Mouse (Mus musculus) limb, embryonic 15.5 days (tissue): ENCODE measurements around the gene Ddc. TPM values are rescaled to one million over a fixed set of nuclear protein-coding genes. Genes with fewer than 3 reads are reported as not detected.

Experiments used
- ATAC-seq: fragments of 200-750 bp; cut with Nextera tagmentation; 2 replicates; pipeline ENCODE4 v1.8.0; 2017; ENCODE audit warnings: low read depth, moderate TSS enrichment; ENCODE audit not compliant: insufficient number of reproducible peaks, low FRiP score, low TSS enrichment
- H3K27ac ChIP-seq: fragments of 300-500 bp; sonication (generic); 2 replicates; pipeline ENCODE4 v1.5.1; 2015; ENCODE audit warnings: moderate library complexity, mild to moderate bottlenecking, inconsistent platforms
- H3K27me3 ChIP-seq: fragments of 300-500 bp; sonication (generic); 2 replicates; pipeline ENCODE4 v1.6.1; 2015; ENCODE audit warnings: inconsistent platforms
- H3K36me3 ChIP-seq: fragments of 300-500 bp; sonication (generic); 2 replicates; pipeline ENCODE4 v1.6.1; 2015; ENCODE audit warnings: inconsistent platforms
- H3K4me1 ChIP-seq: fragments of 300-500 bp; sonication (generic); 2 replicates; pipeline ENCODE4 v1.6.1; 2015; ENCODE audit warnings: inconsistent platforms
- H3K4me2 ChIP-seq: fragments of 300-500 bp; sonication (generic); 2 replicates; pipeline ENCODE4 v1.6.1; 2015; ENCODE audit warnings: mild to moderate bottlenecking, inconsistent platforms
- H3K4me3 ChIP-seq: fragments of 300-500 bp; sonication (generic); 2 replicates; pipeline ENCODE4 v1.5.1; 2015; ENCODE audit warnings: mild to moderate bottlenecking, inconsistent platforms
- H3K9ac ChIP-seq: fragments of 300-500 bp; sonication (generic); 2 replicates; pipeline ENCODE4 v1.6.1; 2015; ENCODE audit warnings: inconsistent platforms
- H3K9me3 ChIP-seq: fragments of 300-500 bp; sonication (generic); 2 replicates; pipeline ENCODE4 v1.6.1; 2016; ENCODE audit warnings: inconsistent platforms
- WGBS: fragments of 180-500 bp; shearing (Covaris S2); methylation state at CpG from one replicate; pipeline ENCODE4 v1.1.7; 2015; 5-methylcytosine and 5-hydroxymethylcytosine counted together
- polyA plus RNA-seq: library from polyadenylated mRNA; unstranded; fragments of >200 nt; fragmentation: Nextera tagmentation; extraction: Ambion mirVana; gene quantifications from 2 replicates; pipeline ENCODE4 v1.2.1, GENCODE M21; 2015

The Ddc gene
- polyA plus RNA-seq, 1 experiment from 2014 or later: 17.6 TPM

DNA sequence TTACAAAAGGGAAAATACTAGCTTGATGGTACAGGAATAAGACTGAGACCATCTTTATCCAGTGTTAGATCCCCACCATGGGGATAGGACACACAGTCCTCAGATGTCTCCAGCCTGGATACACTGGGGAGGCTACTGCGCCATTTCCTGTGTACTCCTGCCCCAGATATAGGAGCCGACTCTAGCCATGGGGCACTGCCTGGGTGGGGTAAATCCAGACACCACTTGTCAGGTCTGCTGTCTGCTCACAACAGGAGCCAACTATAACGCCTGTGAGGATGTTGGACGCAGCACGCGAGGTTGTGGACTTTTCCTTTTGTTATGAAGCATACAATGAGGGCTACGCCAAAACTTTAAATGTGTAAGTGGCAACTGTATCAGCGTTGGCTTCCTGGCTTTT is 36.9 kb upstream of the Ddc start:
- no peak overlapping the region for H3K4me2 ChIP-seq
- peaks cover 9% of the 10 kb centered on the region; the same call in 1 of the 2 replicates for H3K4me1 ChIP-seq
- peaks cover 71% of the 10 kb centered on the region for H3K36me3 ChIP-seq
- ATAC-seq: no peak
- H3K4me3 ChIP-seq: no peak overlapping the region
- H3K9me3 ChIP-seq: no peaks in the 10 kb centered on the region
- no peaks in the 10 kb centered on the region for H3K27me3 ChIP-seq
- H3K9ac ChIP-seq: no peak overlapping the region
- 68% methylated on average over 8 of the region's 8 CpGs for WGBS
- H3K27ac ChIP-seq: peak overlapping the region; percentile 43

GRCm38 (mm10) chr11:11932102-11932789 is 34.3 kb upstream of the Ddc start:
- 64% methylated on average over 11 of the region's 11 CpGs for WGBS
- Histone ChIP-seq H3K27ac (peak overlapping the region; percentile 50), H3K27me3 (no peaks in the 10 kb centered on the region), H3K9me3 (no peaks in the 10 kb centered on the region), H3K4me2 (no peak overlapping the region), H3K36me3 (peaks cover 62% of the 10 kb centered on the region), H3K9ac (no peak overlapping the region), H3K4me3 (no peak overlapping the region), H3K4me1 (peaks cover 9% of the 10 kb centered on the region; the same call in 1 of the 2 replicates)
- ATAC-seq: peak; percentile 49; the same call in 1 of the 2 replicates

GRCm38 (mm10) chr11:11931688-11932087 is 33.7 kb upstream of the Ddc start:
- Histone ChIP-seq H3K36me3 (peaks cover 56% of the 10 kb centered on the region), H3K9me3 (no peaks in the 10 kb centered on the region), H3K9ac (no peak overlapping the region), H3K4me3 (no peak overlapping the region), H3K27ac (peak overlapping the region; percentile 50; the same call in 1 of the 2 replicates), H3K4me2 (no peak overlapping the region), H3K4me1 (peaks cover 9% of the 10 kb centered on the region; the same call in 1 of the 2 replicates), H3K27me3 (no peaks in the 10 kb centered on the region)
- WGBS: 72% methylated on average over 5 of the region's 5 CpGs
- ATAC-seq: no peak

GRCm38 (mm10) chr11:11930527-11930926 is 32.6 kb upstream of the Ddc start:
- Histone ChIP-seq H3K27me3 (no peaks in the 10 kb centered on the region), H3K9me3 (no peaks in the 10 kb centered on the region), H3K27ac (no peak overlapping the region), H3K9ac (no peak overlapping the region), H3K4me3 (no peak overlapping the region), H3K4me1 (peaks cover 9% of the 10 kb centered on the region; the same call in 1 of the 2 replicates), H3K36me3 (peaks cover 45% of the 10 kb centered on the region), H3K4me2 (no peak overlapping the region)
- WGBS: 62% methylated on average over 11 of the region's 11 CpGs
- no peak for ATAC-seq

DNA sequence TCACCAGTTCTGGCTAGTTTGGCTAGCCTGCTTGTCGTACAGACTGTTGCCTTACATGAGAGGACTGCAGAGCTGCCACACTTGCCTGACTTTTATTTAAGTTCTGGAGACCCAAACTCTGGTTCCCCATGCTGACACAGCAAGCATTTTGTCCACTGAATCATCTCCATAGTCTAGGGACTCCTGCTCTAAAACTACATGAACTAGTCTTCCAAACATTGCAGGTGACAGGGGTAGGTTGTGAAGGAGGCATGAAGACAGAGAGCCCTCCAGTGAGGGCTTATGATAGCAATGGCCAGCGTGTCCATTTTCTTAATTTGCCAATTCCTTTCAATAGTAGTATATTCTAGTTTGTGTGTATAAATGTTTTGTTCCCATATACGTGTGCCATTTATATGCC is 31.1 kb upstream of the Ddc start:
- Histone ChIP-seq H3K9ac (no peak overlapping the region), H3K4me3 (no peak overlapping the region), H3K9me3 (no peaks in the 10 kb centered on the region), H3K4me1 (peaks cover 9% of the 10 kb centered on the region; the same call in 1 of the 2 replicates), H3K4me2 (no peak overlapping the region), H3K27ac (no peak overlapping the region), H3K36me3 (peaks cover 35% of the 10 kb centered on the region), H3K27me3 (no peaks in the 10 kb centered on the region)
- ATAC-seq: no peak
- 88% methylated on average over 3 of the region's 3 CpGs for WGBS

GRCm38 (mm10) chr11:11928586-11928985 is 30.6 kb upstream of the Ddc start:
- no peak overlapping the region for H3K4me2 ChIP-seq
- H3K4me1 ChIP-seq: peaks cover 12% of the 10 kb centered on the region; the same call in 1 of the 2 replicates
- no peaks in the 10 kb centered on the region for H3K9me3 ChIP-seq
- H3K27ac ChIP-seq: no peak overlapping the region; the same call in 1 of the 2 replicates
- H3K27me3 ChIP-seq: no peaks in the 10 kb centered on the region
- no peak overlapping the region for H3K9ac ChIP-seq
- WGBS: 89% methylated on average over 2 of the region's 2 CpGs
- peaks cover 30% of the 10 kb centered on the region for H3K36me3 ChIP-seq
- H3K4me3 ChIP-seq: no peak overlapping the region
- ATAC-seq: no peak

DNA sequence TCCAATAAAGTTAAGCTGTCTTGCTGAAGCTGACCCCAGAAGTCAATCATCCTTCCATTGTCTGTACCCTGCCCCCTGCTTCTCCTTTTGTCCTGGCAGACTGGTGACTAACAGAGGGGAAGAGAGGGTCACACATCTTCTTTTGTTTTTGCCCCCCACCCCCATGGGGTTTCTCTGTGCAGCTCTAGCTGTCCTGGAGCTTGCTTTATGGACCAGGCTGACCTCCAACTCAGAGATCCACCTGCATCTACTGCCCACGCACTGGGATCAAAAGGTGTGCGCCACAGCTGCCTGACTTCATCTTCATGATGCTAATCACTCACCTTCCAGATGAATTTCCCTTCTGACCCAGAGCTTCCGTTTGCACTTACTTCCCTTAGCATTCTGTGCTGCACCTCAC is 26.0 kb upstream of the Ddc start:
- WGBS: 66% methylated on average over 3 of the region's 3 CpGs
- no peak overlapping the region for H3K4me3 ChIP-seq
- H3K27me3 ChIP-seq: no peaks in the 10 kb centered on the region
- H3K36me3 ChIP-seq: peaks cover 2% of the 10 kb centered on the region; the same call in 1 of the 2 replicates
- no peak for ATAC-seq
- peaks cover 3% of the 10 kb centered on the region; the same call in 1 of the 2 replicates for H3K4me1 ChIP-seq
- H3K9me3 ChIP-seq: no peaks in the 10 kb centered on the region
- H3K4me2 ChIP-seq: no peak overlapping the region
- no peak overlapping the region for H3K27ac ChIP-seq
- no peak overlapping the region for H3K9ac ChIP-seq

DNA sequence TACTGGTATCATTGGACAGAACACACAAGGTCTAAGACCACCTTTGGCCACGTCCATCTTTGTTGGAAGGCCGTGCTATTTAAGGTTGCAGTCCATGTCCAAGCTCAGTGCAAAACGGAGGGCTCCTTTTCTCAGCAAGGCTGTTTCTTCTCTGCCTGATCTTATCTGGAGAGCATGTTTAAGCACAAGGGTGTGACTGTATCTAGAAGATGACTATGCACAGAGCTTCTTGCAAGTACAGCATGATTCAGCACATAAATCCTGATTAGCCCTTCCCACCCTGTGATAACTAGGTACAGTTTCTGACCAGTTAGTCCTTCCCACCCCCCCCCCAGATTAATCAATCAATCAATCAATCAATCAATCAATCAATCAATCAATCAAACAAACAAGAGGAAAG is 25.4 kb upstream of the Ddc start:
- H3K4me1 ChIP-seq: peaks cover 3% of the 10 kb centered on the region; the same call in 1 of the 2 replicates
- no peak overlapping the region for H3K4me3 ChIP-seq
- H3K27me3 ChIP-seq: no peaks in the 10 kb centered on the region
- no peak overlapping the region for H3K4me2 ChIP-seq
- H3K9ac ChIP-seq: no peak overlapping the region
- no peak for ATAC-seq
- H3K27ac ChIP-seq: no peak overlapping the region
- H3K9me3 ChIP-seq: no peaks in the 10 kb centered on the region
- no peaks in the 10 kb centered on the region for H3K36me3 ChIP-seq
- 87% methylated on average over 3 of the region's 3 CpGs for WGBS

GRCm38 (mm10) chr11:11922106-11922505 is 24.2 kb upstream of the Ddc start:
- Histone ChIP-seq H3K4me1 (peaks cover 3% of the 10 kb centered on the region; the same call in 1 of the 2 replicates), H3K9me3 (no peaks in the 10 kb centered on the region), H3K27ac (no peak overlapping the region), H3K4me3 (no peak overlapping the region), H3K4me2 (no peak overlapping the region), H3K27me3 (no peaks in the 10 kb centered on the region), H3K9ac (no peak overlapping the region), H3K36me3 (no peaks in the 10 kb centered on the region)
- WGBS: 86% methylated on average over 2 of the region's 2 CpGs
- no peak for ATAC-seq

DNA sequence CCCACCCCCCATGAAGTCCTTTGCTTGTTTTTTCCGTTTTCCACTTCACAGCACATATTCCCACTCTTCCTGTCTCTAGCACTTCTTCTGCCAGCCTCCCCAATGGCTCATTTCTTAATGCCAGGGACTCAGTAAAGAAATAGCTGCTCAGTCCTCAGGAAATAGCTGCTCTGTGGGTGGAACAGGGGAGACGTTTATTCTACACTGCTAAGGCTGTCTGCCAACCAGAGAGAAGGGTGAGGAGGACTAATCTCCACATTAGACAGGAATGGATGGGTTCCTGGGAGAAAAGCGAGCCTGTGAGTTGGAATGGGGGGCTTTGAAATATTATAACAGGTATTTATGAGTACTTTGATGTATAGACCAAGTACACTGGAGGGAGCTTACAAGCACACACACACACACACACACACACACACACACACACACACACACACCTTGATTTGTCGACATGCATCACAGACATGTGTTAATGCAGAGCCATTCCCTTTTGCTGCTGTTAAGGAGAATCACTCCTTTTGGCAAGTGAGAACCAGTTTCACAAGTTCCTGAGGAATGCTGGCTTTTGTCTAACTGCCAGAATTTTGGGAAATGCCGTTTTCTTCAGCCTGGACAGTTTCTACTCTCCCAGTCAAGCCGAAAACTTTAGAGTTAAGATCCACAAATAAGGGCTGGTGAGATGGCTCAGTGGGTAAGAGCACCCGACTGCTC is 9.9 kb upstream of the Ddc start:
- Histone ChIP-seq H3K36me3 (no peaks in the 10 kb centered on the region), H3K4me1 (peaks cover 6% of the 10 kb centered on the region), H3K27ac (peak overlapping the region; percentile 84), H3K9ac (no peak overlapping the region), H3K4me3 (no peak overlapping the region), H3K4me2 (no peak overlapping the region), H3K9me3 (no peaks in the 10 kb centered on the region), H3K27me3 (no peaks in the 10 kb centered on the region)
- ATAC-seq: peak; percentile 69; the same call in 1 of the 2 replicates
- WGBS: 26% methylated on average over 7 of the region's 7 CpGs

GRCm38 (mm10) chr11:11905518-11905917 is 7.6 kb upstream of the Ddc start:
- H3K9me3 ChIP-seq: no peaks in the 10 kb centered on the region
- H3K4me3 ChIP-seq: no peak overlapping the region
- no peak overlapping the region for H3K27ac ChIP-seq
- H3K36me3 ChIP-seq: no peaks in the 10 kb centered on the region
- no peak overlapping the region for H3K9ac ChIP-seq
- H3K27me3 ChIP-seq: no peaks in the 10 kb centered on the region
- H3K4me1 ChIP-seq: peaks cover 6% of the 10 kb centered on the region
- no peak overlapping the region for H3K4me2 ChIP-seq
- no peak for ATAC-seq

DNA sequence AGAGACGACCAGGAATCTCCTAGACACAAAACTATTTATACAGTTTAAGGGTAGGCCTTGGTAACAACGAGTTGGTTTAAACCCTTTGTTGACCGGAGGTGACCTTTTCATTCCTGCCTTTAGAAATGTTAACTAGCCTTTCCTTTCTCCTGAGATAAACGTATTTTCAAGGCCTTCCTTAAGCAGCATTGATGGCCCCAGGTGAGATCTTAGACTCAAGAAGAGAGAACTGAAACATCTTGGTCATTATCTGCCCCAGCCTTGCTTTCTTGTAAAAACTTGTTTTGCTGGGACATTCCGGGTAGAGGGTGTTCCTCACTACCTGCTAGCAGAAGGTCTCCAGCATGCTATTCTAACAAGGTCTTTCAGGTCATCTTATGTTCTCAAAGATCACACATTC is 7.1 kb upstream of the Ddc start:
- Histone ChIP-seq H3K27ac (no peak overlapping the region), H3K9me3 (no peaks in the 10 kb centered on the region), H3K36me3 (no peaks in the 10 kb centered on the region), H3K9ac (no peak overlapping the region), H3K27me3 (no peaks in the 10 kb centered on the region), H3K4me1 (peaks cover 6% of the 10 kb centered on the region), H3K4me3 (no peak overlapping the region), H3K4me2 (no peak overlapping the region)
- no peak for ATAC-seq
- WGBS: 67% methylated on average over 5 of the region's 5 CpGs
